In the genomic region with DNA sequence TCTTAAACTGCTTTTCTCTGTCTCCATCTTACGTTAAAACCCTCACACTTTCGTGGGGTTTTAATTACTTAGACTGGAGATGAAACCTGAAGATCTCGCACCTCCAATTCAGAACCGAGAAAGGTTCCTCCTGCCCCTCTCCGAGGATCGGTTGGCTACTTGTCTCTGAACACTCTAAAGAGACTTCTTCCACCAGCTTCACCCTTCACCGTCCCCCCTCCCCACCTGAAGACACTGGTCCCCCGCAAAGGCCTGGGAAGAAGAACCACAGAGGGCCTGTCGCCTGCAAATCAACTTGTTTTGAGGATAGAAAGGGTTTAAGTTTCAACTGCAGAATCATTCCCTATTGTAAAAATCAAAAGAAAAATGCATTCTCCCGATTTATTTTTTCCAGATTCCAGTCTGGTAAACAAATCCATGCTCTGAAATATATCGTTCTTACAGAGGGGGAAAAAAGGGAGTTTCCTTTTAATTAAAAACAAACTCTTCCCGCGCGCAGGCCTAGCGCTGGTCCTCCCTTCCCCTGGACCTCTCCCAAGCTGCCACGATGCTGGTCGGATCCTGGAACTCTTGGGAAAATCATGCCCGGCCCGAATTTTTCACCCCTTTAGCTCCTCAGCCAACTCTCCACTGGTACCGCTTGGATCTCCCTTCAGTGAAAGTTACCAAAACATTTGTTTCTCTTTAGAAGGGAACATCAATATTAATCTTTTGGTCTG, we compare ENCODE assay signal across 15 mouse cellular contexts. TPM values are rescaled to one million over a fixed set of nuclear protein-coding genes. Genes with fewer than 3 reads are reported as not detected.
DNase-seq lines count a peak whose midpoint lies in the region; ATAC-seq and TF ChIP-seq lines count a peak whose summit lies in the region.
"Had no signal": no experiment of that assay in that cellular context is flagged by ENCODE, and none has a peak within 500 bp of the region (broad histone marks: within the 10 kb centered on the region; RNA-seq: fewer than 3 reads in every experiment).

No protein-coding gene starts in this region.

- TF ChIP-seq CTCF in hindbrain, postnatal 0 days (IDR thresholded peaks at IDR 0.05; ENCODE audit: low read depth): no peak
- no peak for TF ChIP-seq CTCF in midbrain, postnatal 0 days (IDR thresholded peaks at IDR 0.05)
- TF ChIP-seq CTCF in heart, adult 2 months (IDR thresholded peaks at IDR 0.05): no peak

- peak; percentile 15 for DNase-seq in hindbrain, postnatal 0 days (ENCODE audit: low spot score)
- no peak for DNase-seq in midbrain, postnatal 0 days (ENCODE audit: low spot score)
- no peak for DNase-seq in lung, postnatal 25 days (ENCODE audit: low spot score)
- no peak for DNase-seq in ovary, adult 18-20 months (ENCODE audit: low spot score)
- DNase-seq in heart, adult 2 months: no peak
- DNase-seq: heart, postnatal 4 days had no signal

- peaks cover 97% of the 10 kb centered on the region for H3K27me3 ChIP-seq in forebrain, embryonic 12.5 days
- H3K27me3 ChIP-seq in forebrain, embryonic 15.5 days: peaks cover 94% of the 10 kb centered on the region
- H3K27me3 ChIP-seq in embryonic facial prominence, embryonic 12.5 days: peaks cover 58% of the 10 kb centered on the region
- H3K27me3 ChIP-seq in hindbrain, postnatal 0 days (ENCODE audit: insufficient read depth, low read length): peaks cover 22% of the 10 kb centered on the region
- peaks cover 43% of the 10 kb centered on the region for H3K27me3 ChIP-seq in midbrain, postnatal 0 days (ENCODE audit: insufficient read depth, low read length)
- peaks cover 31% of the 10 kb centered on the region for H3K27me3 ChIP-seq in heart, adult 2 months (ENCODE audit: control insufficient read depth, insufficient read depth, low read length)

- H3K4me2 ChIP-seq in forebrain, embryonic 12.5 days: peak overlapping the region; percentile 10; the same call in 1 of the 2 replicates
- H3K4me2 ChIP-seq in forebrain, embryonic 15.5 days (replicated peaks): no peak overlapping the region
- peak overlapping the region; percentile 58 for H3K4me2 ChIP-seq in embryonic facial prominence, embryonic 12.5 days (replicated peaks)
- peak overlapping the region; percentile 58 for H3K4me2 ChIP-seq in hindbrain, postnatal 0 days (ENCODE audit: low read depth, low read length)
- H3K4me2 ChIP-seq in midbrain, postnatal 0 days (ENCODE audit: low read depth, low read length, poor library complexity, severe bottlenecking): peak overlapping the region; percentile 32

- no peak for TF ChIP-seq EP300 in heart, adult 2 months (IDR thresholded peaks at IDR 0.05; ENCODE audit: insufficient read depth, low read depth, low read length)

- no peak for TF ChIP-seq POLR2A in heart, adult 2 months (IDR thresholded peaks at IDR 0.05; ENCODE audit: insufficient read depth, low read depth, low read length)

- intact Hi-C loops in heart, adult 2 months (cut with DNase I): no loop called here

- H3K27ac ChIP-seq in forebrain, embryonic 12.5 days: no peak overlapping the region
- no peak overlapping the region for H3K27ac ChIP-seq in forebrain, embryonic 15.5 days (replicated peaks)
- peak overlapping the region; percentile 88 for H3K27ac ChIP-seq in embryonic facial prominence, embryonic 12.5 days
- H3K27ac ChIP-seq in hindbrain, postnatal 0 days: peak overlapping the region; percentile 65
- no peak overlapping the region for H3K27ac ChIP-seq in midbrain, postnatal 0 days (ENCODE audit: low read depth, low read length)
- no peak overlapping the region for H3K27ac ChIP-seq in heart, adult 2 months
- H3K27ac ChIP-seq: kidney, postnatal 0 days had no signal

- H3K4me1 ChIP-seq in forebrain, embryonic 12.5 days: peaks cover 49% of the 10 kb centered on the region
- H3K4me1 ChIP-seq in forebrain, embryonic 15.5 days: peaks cover 21% of the 10 kb centered on the region
- peaks cover 10% of the 10 kb centered on the region; the same call in 1 of the 2 replicates for H3K4me1 ChIP-seq in embryonic facial prominence, embryonic 12.5 days
- H3K4me1 ChIP-seq in hindbrain, postnatal 0 days (ENCODE audit: insufficient read depth, low read length): no peaks in the 10 kb centered on the region
- peaks cover 4% of the 10 kb centered on the region; the same call in 1 of the 2 replicates for H3K4me1 ChIP-seq in midbrain, postnatal 0 days (ENCODE audit: insufficient read depth, low read length)
- H3K4me1 ChIP-seq in heart, adult 2 months (ENCODE audit: control insufficient read depth, insufficient read depth, low read length): peaks cover 2% of the 10 kb centered on the region

- H3K9ac ChIP-seq in forebrain, embryonic 12.5 days: no peak overlapping the region
- H3K9ac ChIP-seq in forebrain, embryonic 15.5 days (replicated peaks): no peak overlapping the region
- H3K9ac ChIP-seq in embryonic facial prominence, embryonic 12.5 days: peak overlapping the region; percentile 58
- H3K9ac ChIP-seq in hindbrain, postnatal 0 days (replicated peaks; ENCODE audit: low read length): peak overlapping the region; percentile 51
- no peak overlapping the region for H3K9ac ChIP-seq in midbrain, postnatal 0 days (replicated peaks; ENCODE audit: low read length, poor library complexity, severe bottlenecking)
- no peak overlapping the region for H3K9ac ChIP-seq in heart, adult 2 months (ENCODE audit: low read depth, low read length)

- 1% methylated on average over 20 of the region's 20 CpGs for WGBS in forebrain, embryonic 12.5 days
- 9% methylated on average over 20 of the region's 20 CpGs for WGBS in forebrain, embryonic 15.5 days
- WGBS in embryonic facial prominence, embryonic 12.5 days: 2% methylated on average over 20 of the region's 20 CpGs
- 8% methylated on average over 20 of the region's 20 CpGs for WGBS in hindbrain, postnatal 0 days
- WGBS in midbrain, postnatal 0 days: 13% methylated on average over 20 of the region's 20 CpGs
- 10% methylated on average over 20 of the region's 20 CpGs for WGBS in heart, adult 2 months

- H3K4me3 ChIP-seq in forebrain, embryonic 12.5 days (replicated peaks): no peak overlapping the region
- H3K4me3 ChIP-seq in forebrain, embryonic 15.5 days: no peak overlapping the region
- peak overlapping the region; percentile 53 for H3K4me3 ChIP-seq in embryonic facial prominence, embryonic 12.5 days
- peak overlapping the region; percentile 51 for H3K4me3 ChIP-seq in hindbrain, postnatal 0 days (ENCODE audit: low read length)
- peak overlapping the region; percentile 22 for H3K4me3 ChIP-seq in midbrain, postnatal 0 days (ENCODE audit: low read depth, low read length)
- no peak overlapping the region for H3K4me3 ChIP-seq in heart, adult 2 months

- no peaks in the 10 kb centered on the region for H3K79me2 ChIP-seq in heart, adult 2 months (replicated peaks; ENCODE audit: control insufficient read depth, insufficient read depth, low read length)

- ATAC-seq in forebrain, embryonic 12.5 days (ENCODE audit: low FRiP score): no peak
- ATAC-seq in forebrain, embryonic 15.5 days (replicated peaks): no peak
- no peak for ATAC-seq in embryonic facial prominence, embryonic 12.5 days (ENCODE audit: insufficient number of reproducible peaks, insufficient read depth, low FRiP score, low TSS enrichment)
- no peak for ATAC-seq in hindbrain, postnatal 0 days
- ATAC-seq in midbrain, postnatal 0 days (ENCODE audit: low FRiP score): no peak

- H3K9me3 ChIP-seq in forebrain, embryonic 12.5 days: no peaks in the 10 kb centered on the region
- no peaks in the 10 kb centered on the region for H3K9me3 ChIP-seq in forebrain, embryonic 15.5 days
- no peaks in the 10 kb centered on the region for H3K9me3 ChIP-seq in embryonic facial prominence, embryonic 12.5 days
- H3K9me3 ChIP-seq in hindbrain, postnatal 0 days (ENCODE audit: low read length): no peaks in the 10 kb centered on the region
- no peaks in the 10 kb centered on the region for H3K9me3 ChIP-seq in midbrain, postnatal 0 days (ENCODE audit: low read length)

- H3K36me3 ChIP-seq in forebrain, embryonic 12.5 days (replicated peaks): no peaks in the 10 kb centered on the region
- no peaks in the 10 kb centered on the region for H3K36me3 ChIP-seq in forebrain, embryonic 15.5 days
- H3K36me3 ChIP-seq in embryonic facial prominence, embryonic 12.5 days: no peaks in the 10 kb centered on the region
- no peaks in the 10 kb centered on the region for H3K36me3 ChIP-seq in hindbrain, postnatal 0 days (ENCODE audit: insufficient read depth, low read length)
- H3K36me3 ChIP-seq in midbrain, postnatal 0 days (ENCODE audit: insufficient read depth, low read length): no peaks in the 10 kb centered on the region
- no peaks in the 10 kb centered on the region for H3K36me3 ChIP-seq in heart, adult 2 months (ENCODE audit: control insufficient read depth, insufficient read depth, low read length)

RNA-seq across cellular contexts. Expression of gene Pax3, which starts 4.0 kb away (rescaled TPM):
- 3.3 and 3.6 TPM in 2 replicates for polyA plus RNA-seq in forebrain, embryonic 12.5 days (2016; fragmentation: Nextera tagmentation; extraction: Ambion mirVana)
- polyA plus RNA-seq in forebrain, embryonic 15.5 days (2015; fragmentation: Nextera tagmentation; extraction: Ambion mirVana): 0.19 and 0.70 TPM in 2 replicates
- polyA plus RNA-seq in embryonic facial prominence, embryonic 12.5 days (2016; fragmentation: Nextera tagmentation; extraction: Ambion mirVana): 28.4 and 37.5 TPM in 2 replicates
- total RNA-seq in hindbrain, postnatal 0 days (2014; rRNA removed): 8.0 and 11.9 TPM in 2 replicates
- polyA plus RNA-seq in hindbrain, postnatal 0 days (2015; fragmentation: Nextera tagmentation; extraction: Ambion mirVana): 14.0 and 14.5 TPM in 2 replicates
- total RNA-seq in midbrain, postnatal 0 days (2014; rRNA removed): 5.3 and 5.8 TPM in 2 replicates
- 4.4 and 4.5 TPM in 2 replicates for polyA plus RNA-seq in midbrain, postnatal 0 days (2015; fragmentation: Nextera tagmentation; extraction: Ambion mirVana)
- total RNA-seq in heart, adult 2 months (2021): not detected
- polyA plus RNA-seq in heart, adult 2 months (2012; rRNA removed): 0.08 TPM in 1 of 2 replicates, not detected in the other
- total RNA-seq: common myeloid progenitor, adult 5-6 weeks; heart, adult 18-20 months; megakaryocyte, adult 5-6 weeks had no signal
- polyA plus RNA-seq: frontal cortex, adult 2 months; kidney, postnatal 0 days; liver, embryonic 16.5 days had no signal

Comparison
In these comparisons a context has a peak if more than half of its experiments do, and no peak if none do; other contexts are left out.
1. H3K27ac ChIP-seq: peak in embryonic facial prominence, embryonic 12.5 days (single experiment) and hindbrain, postnatal 0 days (single experiment); none in forebrain, embryonic 12.5 days (single experiment), forebrain, embryonic 15.5 days (single experiment), midbrain, postnatal 0 days (single experiment) and heart, adult 2 months (single experiment).
2. H3K4me3 ChIP-seq: peak in embryonic facial prominence, embryonic 12.5 days (single experiment), hindbrain, postnatal 0 days (single experiment) and midbrain, postnatal 0 days (single experiment); none in forebrain, embryonic 12.5 days (single experiment), forebrain, embryonic 15.5 days (single experiment) and heart, adult 2 months (single experiment).
3. H3K9ac ChIP-seq: peak in embryonic facial prominence, embryonic 12.5 days (single experiment) and hindbrain, postnatal 0 days (single experiment); none in forebrain, embryonic 12.5 days (single experiment), forebrain, embryonic 15.5 days (single experiment), midbrain, postnatal 0 days (single experiment) and heart, adult 2 months (single experiment).